Mouse (Mus musculus) bone marrow, adult 2 months (tissue): ENCODE results near the gene Pdik1l. TPM values are rescaled to one million over a fixed set of nuclear protein-coding genes. Genes with fewer than 3 reads are reported as not detected.

Source experiments
- H3K27ac ChIP-seq: fragments of 200-500 bp; 2 replicates; pipeline ENCODE4 v1.5.1; 2012; ENCODE audit warnings: low read depth, mild to moderate bottlenecking, control low read depth, inconsistent platforms, low read length; ENCODE audit not compliant: control insufficient read depth, poor library complexity, insufficient read depth
- H3K4me1 ChIP-seq: fragments of 200-500 bp; 2 replicates; pipeline ENCODE4 v1.6.1; 2011; ENCODE audit warnings: low read length; ENCODE audit not compliant: control insufficient read depth, insufficient read depth
- H3K4me3 ChIP-seq: fragments of 200-500 bp; replicated peaks from 2 replicates; pipeline ENCODE3; 2011; ENCODE audit warnings: mild to moderate bottlenecking, low read depth, low read length, control low read depth; ENCODE audit not compliant: control insufficient read depth
- CTCF ChIP-seq: fragments of 200-500 bp; IDR thresholded peaks from 2 replicates; pipeline ENCODE4 v1.5.1; 2011; ENCODE audit warnings: low read length, control low read depth; ENCODE audit not compliant: control insufficient read depth, insufficient read depth
- POLR2A ChIP-seq: fragments of 200-500 bp; IDR thresholded peaks from 2 replicates; pipeline ENCODE4 v1.6.1; 2011; ENCODE audit warnings: low read depth, mild to moderate bottlenecking, control low read depth, low read length, borderline replicate concordance; ENCODE audit not compliant: control insufficient read depth
- WGBS: fragments of 180-500 bp; shearing (Covaris S2); methylation state at CpG from one replicate; pipeline ENCODE4 v1.1.7; 2018; 5-methylcytosine and 5-hydroxymethylcytosine counted together
- polyA plus RNA-seq: library from polyadenylated mRNA; stranded (reverse); fragments of >200 nt; gene quantifications from 2 replicates; pipeline ENCODE4 v1.2.4, GENCODE M21; 2011; ENCODE audit warnings: low replicate concordance; ENCODE audit not compliant: missing spikeins, insufficient read depth, insufficient read length

Gene Pdik1l
- polyA plus RNA-seq, 1 experiment: 5.2 TPM

GRCm38 (mm10) chr4:134258354-134258753, 29.3 kb downstream of the Pdik1l start:
- Histone ChIP-seq H3K27ac (no peak overlapping the region), H3K4me3 (no peak overlapping the region), H3K4me1 (no peaks in the 10 kb centered on the region)
- 12% methylated on average over 11 of the region's 11 CpGs for whole genome bisulfite sequencing
- TF ChIP-seq CTCF: no peak
- TF ChIP-seq POLR2A: no peak

GRCm38 (mm10) chr4:134257198-134258009, 30.3 kb downstream of the Pdik1l start:
- 50% methylated on average over 11 of the region's 11 CpGs for WGBS
- H3K27ac ChIP-seq: no peak overlapping the region
- no peak overlapping the region for H3K4me3 ChIP-seq
- no peaks in the 10 kb centered on the region for H3K4me1 ChIP-seq
- TF ChIP-seq POLR2A: no peak
- no peak for TF ChIP-seq CTCF

GRCm38 (mm10) chr4:134256407-134257197, 31.1 kb downstream of the Pdik1l start:
- H3K27ac ChIP-seq: no peak overlapping the region
- H3K4me3 ChIP-seq: no peak overlapping the region
- WGBS: 64% methylated on average over 19 of the region's 19 CpGs
- no peak for TF ChIP-seq POLR2A
- TF ChIP-seq CTCF: no peak
- H3K4me1 ChIP-seq: no peaks in the 10 kb centered on the region

GRCm38 (mm10) chr4:134255854-134256253, 31.8 kb downstream of the Pdik1l start:
- no peaks in the 10 kb centered on the region for H3K4me1 ChIP-seq
- no peak overlapping the region for H3K4me3 ChIP-seq
- no peak overlapping the region for H3K27ac ChIP-seq
- 66% methylated on average over 4 of the region's 4 CpGs for WGBS
- TF ChIP-seq CTCF: no peak
- no peak for TF ChIP-seq POLR2A

- Histone ChIP-seq H3K4me1 (no peaks in the 10 kb centered on the region), H3K27ac (no peak overlapping the region), H3K4me3 (no peak overlapping the region)
- 62% methylated on average over 3 of the region's 3 CpGs for WGBS
- no peak for TF ChIP-seq CTCF
- TF ChIP-seq POLR2A: no peak
Observed at GRCm38 (mm10) chr4:134254835-134255234, 32.9 kb downstream of the Pdik1l start.

GRCm38 (mm10) chr4:134253722-134254324, 33.9 kb downstream of the Pdik1l start, which contains the start of gene Grrp1:
Grrp1 (minus strand) TSS chr4:134254106.
- Histone ChIP-seq H3K4me3 (no peak within 1 kb of the TSS), H3K27ac (no peak within 1 kb of the TSS), H3K4me1 (no peaks in the 10 kb centered on the region)
- TF ChIP-seq CTCF: no peak
- no peak for TF ChIP-seq POLR2A
- WGBS: 19% methylated on average over 13 of the region's 13 CpGs

- Histone ChIP-seq H3K4me1 (no peaks in the 10 kb centered on the region), H3K27ac (no peak overlapping the region), H3K4me3 (no peak overlapping the region)
- TF ChIP-seq POLR2A (no peak), CTCF (no peak)
- 26% methylated on average over 15 of the region's 15 CpGs for WGBS
Observed at GRCm38 (mm10) chr4:134252911-134253721, 34.6 kb downstream of the Pdik1l start.
